Mouse (Mus musculus) stomach, embryonic 16.5 days (tissue): ENCODE results near the gene Tmem273. TPM values are rescaled to one million over a fixed set of nuclear protein-coding genes. Genes with fewer than 3 reads are reported as not detected.

Experiments
- ATAC-seq: fragments of 200-750 bp; cut with Nextera tagmentation; 2 replicates; pipeline ENCODE4 v1.8.0; 2017; ENCODE audit warnings: moderate number of reproducible peaks, moderate TSS enrichment; ENCODE audit not compliant: insufficient read depth, low FRiP score
- H3K27ac ChIP-seq: fragments of 300-500 bp; sonication (generic); 2 replicates; pipeline ENCODE4 v1.5.1; 2014; ENCODE audit warnings: low read length
- H3K27me3 ChIP-seq: fragments of 300-500 bp; sonication (generic); 2 replicates; pipeline ENCODE4 v1.6.1; 2014; ENCODE audit warnings: low read length, control low read depth, mixed read lengths; ENCODE audit not compliant: control insufficient read depth, insufficient read depth
- H3K36me3 ChIP-seq: fragments of 300-500 bp; sonication (generic); 2 replicates; pipeline ENCODE4 v1.6.1; 2014; ENCODE audit warnings: low read length; ENCODE audit not compliant: control insufficient read depth, insufficient read depth
- H3K4me1 ChIP-seq: fragments of 300-500 bp; sonication (generic); 2 replicates; pipeline ENCODE4 v1.6.1; 2014; ENCODE audit warnings: low read length, control low read depth, mixed read lengths; ENCODE audit not compliant: control insufficient read depth, insufficient read depth
- H3K4me2 ChIP-seq: fragments of 300-500 bp; sonication (generic); 2 replicates; pipeline ENCODE4 v1.6.1; 2014; ENCODE audit warnings: low read depth, low read length, mixed read lengths
- H3K4me3 ChIP-seq: fragments of 300-500 bp; sonication (generic); replicated peaks from 2 replicates; pipeline ENCODE4 v1.5.1; 2014; ENCODE audit warnings: mild to moderate bottlenecking, low read length
- H3K9ac ChIP-seq: fragments of 300-500 bp; sonication (generic); 2 replicates; pipeline ENCODE4 v1.6.1; 2014; ENCODE audit warnings: low read length
- H3K9me3 ChIP-seq: fragments of 300-500 bp; sonication (generic); replicated peaks from 2 replicates; pipeline ENCODE4 v1.6.1; 2016; ENCODE audit warnings: low read length, control low read depth; ENCODE audit not compliant: control insufficient read depth
- WGBS: fragments of 180-500 bp; shearing (Covaris S2); extraction: QIAGEN DNeasy Blood & Tissue Kit; methylation state at CpG from one replicate; pipeline ENCODE4 v1.1.7; 2014; 5-methylcytosine and 5-hydroxymethylcytosine counted together
- polyA plus RNA-seq: library from polyadenylated mRNA; unstranded; fragments of >200 nt; fragmentation: Nextera tagmentation; extraction: Ambion mirVana; gene quantifications from 2 replicates; pipeline ENCODE4 v1.2.1, GENCODE M21; 2015

Tmem273 gene
- polyA plus RNA-seq, 1 experiment from 2014 or later, result 1.5 TPM

DNA sequence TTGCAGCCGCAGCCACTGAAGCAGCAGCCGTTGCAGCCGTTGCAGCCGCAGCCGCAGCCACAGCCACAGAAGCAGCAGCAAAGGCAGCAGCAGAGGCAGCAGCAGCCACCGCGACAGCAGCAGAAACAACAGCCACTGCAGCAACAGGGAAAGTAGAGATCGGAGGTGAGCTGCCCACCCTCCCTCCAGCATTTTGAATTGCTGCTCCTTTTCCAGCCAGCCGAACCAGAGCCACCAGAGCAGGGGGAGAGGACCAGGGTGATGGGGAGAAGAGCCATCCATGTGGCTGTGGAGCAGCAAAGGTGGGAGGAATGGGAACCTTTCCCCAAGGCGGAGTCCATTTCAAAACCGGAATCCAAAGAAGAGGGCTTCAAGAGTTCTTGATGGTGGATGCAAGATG lies 50.4 kb downstream of the Tmem273 start:
- Histone ChIP-seq H3K9ac (no peak overlapping the region), H3K36me3 (no peaks in the 10 kb centered on the region), H3K27ac (no peak overlapping the region), H3K4me2 (no peak overlapping the region), H3K27me3 (no peaks in the 10 kb centered on the region), H3K4me1 (no peaks in the 10 kb centered on the region), H3K9me3 (no peaks in the 10 kb centered on the region), H3K4me3 (no peak overlapping the region)
- no peak for ATAC-seq
- WGBS, result 92% methylated on average over 11 of the region's 11 CpGs

- ATAC-seq, result no peak
- H3K4me3 ChIP-seq, result no peak overlapping the region
- no peaks in the 10 kb centered on the region for H3K27me3 ChIP-seq
- H3K9me3 ChIP-seq, result no peaks in the 10 kb centered on the region
- no peaks in the 10 kb centered on the region for H3K36me3 ChIP-seq
- no peaks in the 10 kb centered on the region for H3K4me1 ChIP-seq
- H3K4me2 ChIP-seq, result no peak overlapping the region
- H3K27ac ChIP-seq, result no peak overlapping the region
- H3K9ac ChIP-seq, result no peak overlapping the region
Observed at GRCm38 (mm10) chr14:32842052-32842451, 56.3 kb downstream of the Tmem273 start.

DNA sequence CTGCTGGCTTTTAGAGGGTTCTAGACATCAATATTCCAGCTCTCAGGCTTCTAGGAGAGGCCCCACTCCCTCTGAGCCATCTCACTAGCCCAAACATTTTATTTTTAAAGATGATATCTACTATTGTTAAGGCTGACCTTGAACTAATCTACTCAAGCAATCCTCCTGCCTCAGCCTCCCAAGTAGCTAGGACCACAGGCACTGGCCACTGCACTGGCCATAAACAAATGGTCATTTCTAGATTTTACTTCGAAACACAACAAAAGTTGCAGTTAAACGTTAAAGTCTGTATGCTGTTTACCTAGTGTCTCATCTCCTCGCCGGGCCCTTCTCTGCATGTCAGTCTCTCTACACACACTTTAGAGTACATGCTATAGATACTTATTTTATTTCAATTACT lies 68.3 kb downstream of the Tmem273 start:
- WGBS, result 88% methylated on average over 4 of the region's 4 CpGs
- H3K36me3 ChIP-seq, result no peaks in the 10 kb centered on the region
- H3K27ac ChIP-seq, result no peak overlapping the region
- 0 out of 2 replicates have a peak, but pooled peaks cover 8% of the 10 kb centered on the region for H3K4me1 ChIP-seq
- no peaks in the 10 kb centered on the region for H3K27me3 ChIP-seq
- no peak overlapping the region for H3K9ac ChIP-seq
- no peak overlapping the region for H3K4me3 ChIP-seq
- H3K4me2 ChIP-seq, result no peak overlapping the region
- H3K9me3 ChIP-seq, result no peaks in the 10 kb centered on the region
- ATAC-seq, result no peak

- ATAC-seq, result no peak
- 28% methylated on average over 5 of the region's 5 CpGs for WGBS
Observed at GRCm38 (mm10) chr14:32856246-32856645, 70.5 kb downstream of the Tmem273 start.

GRCm38 (mm10) chr14:32856681-32857328 lies 71.0 kb downstream of the Tmem273 start, which contains the start of gene Vstm4:
Vstm4 (plus strand) TSS chr14:32856756.
- peak; percentile 83 for ATAC-seq
- Histone ChIP-seq H3K36me3 (no peaks in the 10 kb centered on the region), H3K27ac (peak within 1 kb of the TSS; percentile 78), H3K9ac (peak within 1 kb of the TSS; percentile 87), H3K9me3 (no peaks in the 10 kb centered on the region), H3K27me3 (no peaks in the 10 kb centered on the region), H3K4me3 (peak within 1 kb of the TSS; percentile 66), H3K4me1 (peaks cover 24% of the 10 kb centered on the region; the same call in 1 of the 2 replicates), H3K4me2 (peak within 1 kb of the TSS; percentile 69)
- WGBS, result under 1% methylated on average over 68 of the region's 68 CpGs

More at GRCm38 (mm10) chr14:32856246-32856645, 70.5 kb downstream of the Tmem273 start:
- Histone ChIP-seq H3K27me3 (no peaks in the 10 kb centered on the region), H3K4me3 (peak overlapping the region; percentile 66), H3K4me2 (peak overlapping the region; percentile 69), H3K9ac (peak overlapping the region; percentile 87; the same call in 1 of the 2 replicates), H3K36me3 (no peaks in the 10 kb centered on the region), H3K4me1 (peaks cover 18% of the 10 kb centered on the region; the same call in 1 of the 2 replicates), H3K9me3 (no peaks in the 10 kb centered on the region), H3K27ac (peak overlapping the region; percentile 67)

DNA sequence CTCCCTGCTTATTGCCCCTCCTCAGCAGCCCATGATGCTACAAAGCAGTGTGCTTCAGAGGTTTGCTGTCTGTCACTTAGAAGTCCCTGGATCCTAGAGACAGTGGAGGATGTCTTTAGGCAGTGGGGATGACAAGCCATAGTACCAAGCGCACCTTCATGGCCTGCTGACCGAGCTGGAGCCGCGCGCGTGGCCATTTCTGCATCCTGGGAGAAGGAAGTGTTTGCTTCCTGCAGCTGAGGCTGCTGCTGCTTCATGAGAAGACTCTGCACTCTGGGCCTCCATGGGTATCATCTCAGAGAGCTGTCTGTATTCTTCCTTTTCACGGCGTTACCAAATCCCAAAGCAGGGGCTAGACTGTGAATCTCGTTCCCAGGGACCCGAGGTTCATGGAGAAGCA lies 72.6 kb downstream of the Tmem273 start:
- 87% methylated on average over 10 of the region's 10 CpGs for WGBS
- peak overlapping the region; percentile 41 for H3K27ac ChIP-seq
- no peak for ATAC-seq
- peak overlapping the region; percentile 17; the same call in 1 of the 2 replicates for H3K9ac ChIP-seq
- no peak overlapping the region for H3K4me3 ChIP-seq
- H3K36me3 ChIP-seq, result no peaks in the 10 kb centered on the region
- peak overlapping the region; percentile 69 for H3K4me2 ChIP-seq
- H3K4me1 ChIP-seq, result peaks cover 27% of the 10 kb centered on the region; the same call in 1 of the 2 replicates
- H3K9me3 ChIP-seq, result no peaks in the 10 kb centered on the region
- H3K27me3 ChIP-seq, result no peaks in the 10 kb centered on the region

GRCm38 (mm10) chr14:32858941-32859510 lies 73.3 kb downstream of the Tmem273 start:
- WGBS, result 64% methylated on average over 6 of the region's 6 CpGs
- no peak for ATAC-seq
- Histone ChIP-seq H3K27me3 (no peaks in the 10 kb centered on the region), H3K36me3 (no peaks in the 10 kb centered on the region), H3K4me1 (peaks cover 27% of the 10 kb centered on the region; the same call in 1 of the 2 replicates), H3K4me3 (no peak overlapping the region), H3K9ac (0 out of 2 replicates have a peak overlapping the region, but pooled peaks have one; percentile 17), H3K9me3 (no peaks in the 10 kb centered on the region), H3K4me2 (no peak overlapping the region), H3K27ac (peak overlapping the region; percentile 41; the same call in 1 of the 2 replicates)

- peaks cover 27% of the 10 kb centered on the region; the same call in 1 of the 2 replicates for H3K4me1 ChIP-seq
- 52% methylated on average over 11 of the region's 11 CpGs for WGBS
- no peak overlapping the region for H3K4me3 ChIP-seq
- H3K4me2 ChIP-seq, result no peak overlapping the region
- ATAC-seq, result no peak
- no peak overlapping the region for H3K9ac ChIP-seq
- 0 out of 2 replicates have a peak overlapping the region, but pooled peaks have one; percentile 83 for H3K27ac ChIP-seq
- H3K27me3 ChIP-seq, result no peaks in the 10 kb centered on the region
- no peaks in the 10 kb centered on the region for H3K9me3 ChIP-seq
- no peaks in the 10 kb centered on the region for H3K36me3 ChIP-seq
Observed at GRCm38 (mm10) chr14:32859831-32860569, 74.2 kb downstream of the Tmem273 start.
